Mouse (Mus musculus) left cerebral cortex, postnatal 4 days (tissue): ENCODE data around the gene Tubb2a. TPM values are rescaled to one million over a fixed set of nuclear protein-coding genes. Genes with fewer than 3 reads are reported as not detected.

Experiments used
- total RNA-seq, 2 experiments: library from RNA; stranded (reverse); gene quantifications; 2 replicates each; pipeline ENCODE4 v1.2.3; 2021

The Tubb2a gene
- total RNA-seq, 2 experiments from 2014 or later = 2,688 to 2,817 TPM

Other genes with a start within 250 kb of the Tubb2a start
- gene Serpinb6e, start 234.6 kb downstream of the Tubb2a start, total RNA-seq = not detected
- under 1 TPM in 1 of 2 experiments, not detected in 1; 0.40 TPM for gene Serpinb6c, start 172.3 kb downstream of the Tubb2a start, total RNA-seq
- gene Nqo2, start 113.3 kb downstream of the Tubb2a start, total RNA-seq = 1 to 10 TPM; 3.2 to 3.3 TPM
- 10 to 100 TPM; 11.7 to 12.7 TPM for gene Ripk1, start 75.6 kb downstream of the Tubb2a start, total RNA-seq
- 10 to 100 TPM; 41.2 to 41.3 TPM for gene Serpinb6a, start 75.2 kb downstream of the Tubb2a start, total RNA-seq
- gene Bphl, start 40.4 kb downstream of the Tubb2a start, total RNA-seq = 10 to 100 TPM; 27.6 to 31.3 TPM
- 1,000 to 10,000 TPM; 3,894 to 3,983 TPM for gene Tubb2b, start 52.5 kb upstream of the Tubb2a start, total RNA-seq
- gene Psmg4, start 85.0 kb upstream of the Tubb2a start, total RNA-seq = 10 to 100 TPM; 45.5 to 46.4 TPM